Mouse (Mus musculus) kidney, postnatal 25 days (tissue): ENCODE data around the gene Zbtb4.

ENCODE experiments used
- DNase-seq, 2 experiments: peaks; one replicate each; pipeline ENCODE4 v3.0.0; 2021; ENCODE audit warnings: mixed read lengths in 2 of 2

Gene Zbtb4

GRCm38 (mm10) chr11:69765221-69766125, at the start of gene Zbtb4:
Gene Zbtb4, plus strand, starts transcription at chr11:69765912.
- DNase-seq: peak; percentile 52 to 69

DNA sequence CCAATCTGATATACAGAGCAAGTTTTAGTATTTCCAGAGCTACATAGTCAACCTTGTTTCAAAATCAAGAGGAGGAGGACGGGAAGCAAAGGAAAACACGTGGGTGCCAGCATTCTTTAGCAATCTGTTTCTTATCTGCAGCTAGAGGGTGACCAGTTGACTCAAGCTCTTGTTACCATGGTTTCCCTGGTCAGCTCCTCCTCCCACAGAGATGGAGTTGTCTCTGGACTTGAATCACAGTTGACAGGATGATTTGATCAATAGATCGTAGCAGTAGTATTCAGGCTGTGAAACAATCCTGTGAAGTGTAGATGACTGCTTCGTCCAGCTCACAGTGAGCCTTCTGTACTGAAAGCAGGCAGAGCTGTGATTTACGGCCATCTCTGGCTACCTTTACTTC, 49.8 kb upstream of the Zbtb4 start:
- peak in 1 of 2 experiments; percentile 17 for DNase-seq

- DNase-seq: no peak
Observed at GRCm38 (mm10) chr11:69716953-69717352, 48.8 kb upstream of the Zbtb4 start.

DNA sequence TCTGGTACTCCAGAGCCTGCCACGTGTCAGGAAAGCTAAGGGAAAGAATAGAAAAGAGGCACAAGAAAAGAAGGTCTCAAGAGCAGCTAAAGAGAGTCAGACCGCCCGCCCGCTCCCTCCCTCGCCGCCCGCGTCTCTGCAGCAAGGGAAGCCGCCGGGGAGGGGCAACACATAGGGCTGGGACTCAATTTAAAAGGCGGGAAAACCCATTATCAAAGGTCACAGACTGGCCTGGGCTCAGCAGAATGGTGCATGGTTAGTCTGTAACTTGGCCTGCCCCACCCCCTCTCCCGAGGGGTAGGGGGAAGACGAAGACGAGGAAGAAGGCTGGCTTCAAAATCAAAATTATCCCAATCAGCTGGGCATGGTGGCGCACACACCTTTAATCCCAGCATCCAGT, 47.1 kb upstream of the Zbtb4 start:
- peak; percentile 35 to 70 for DNase-seq

GRCm38 (mm10) chr11:69719423-69719822, 46.3 kb upstream of the Zbtb4 start:
- DNase-seq: peak in 1 of 2 experiments; percentile 10

GRCm38 (mm10) chr11:69720852-69721251, 44.9 kb upstream of the Zbtb4 start:
- peak in 1 of 2 experiments; percentile 37 for DNase-seq

GRCm38 (mm10) chr11:69723074-69723473, 42.6 kb upstream of the Zbtb4 start:
- DNase-seq: no peak

GRCm38 (mm10) chr11:69725951-69726350, 39.8 kb upstream of the Zbtb4 start:
- DNase-seq: no peak

DNA sequence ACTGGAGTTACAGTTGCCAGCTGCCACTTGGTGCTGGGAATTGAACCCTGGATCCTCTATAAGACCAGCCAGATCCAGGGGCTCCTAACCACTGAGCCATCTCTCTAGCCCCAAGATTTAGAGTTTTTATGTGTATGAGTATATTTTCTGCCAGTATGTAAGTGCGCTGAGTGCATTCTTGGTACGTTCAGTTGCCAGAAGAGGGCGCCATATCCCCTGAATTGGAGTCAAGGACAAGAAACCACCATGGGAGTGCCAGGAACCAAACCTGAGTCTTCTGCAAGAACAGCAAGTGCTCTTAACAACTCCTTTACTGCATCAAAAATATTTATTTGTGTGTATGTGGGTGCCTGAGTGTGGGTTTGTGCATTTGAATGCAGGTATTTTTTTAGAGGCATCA, 36.6 kb upstream of the Zbtb4 start:
- peak; percentile 51 to 80 for DNase-seq

DNA sequence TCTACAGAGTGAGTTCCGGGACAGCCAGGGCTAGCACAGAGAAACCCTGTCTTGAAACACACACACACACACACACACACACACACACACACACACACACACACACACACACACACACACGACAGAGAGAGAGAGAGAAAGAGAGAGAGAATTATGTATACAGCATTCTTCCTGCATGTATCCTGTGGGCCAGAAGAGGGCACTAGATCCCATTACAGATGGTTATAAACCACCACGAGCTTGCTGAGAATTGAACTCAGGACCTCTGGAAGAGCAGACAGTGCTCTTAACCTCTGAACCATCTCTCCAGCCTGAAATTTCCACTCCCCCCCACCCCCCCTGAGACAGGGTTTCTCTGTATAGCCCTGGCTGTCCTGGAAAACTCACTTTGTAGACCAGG, 34.3 kb upstream of the Zbtb4 start:
- DNase-seq: peak in 1 of 2 experiments; percentile 27

DNA sequence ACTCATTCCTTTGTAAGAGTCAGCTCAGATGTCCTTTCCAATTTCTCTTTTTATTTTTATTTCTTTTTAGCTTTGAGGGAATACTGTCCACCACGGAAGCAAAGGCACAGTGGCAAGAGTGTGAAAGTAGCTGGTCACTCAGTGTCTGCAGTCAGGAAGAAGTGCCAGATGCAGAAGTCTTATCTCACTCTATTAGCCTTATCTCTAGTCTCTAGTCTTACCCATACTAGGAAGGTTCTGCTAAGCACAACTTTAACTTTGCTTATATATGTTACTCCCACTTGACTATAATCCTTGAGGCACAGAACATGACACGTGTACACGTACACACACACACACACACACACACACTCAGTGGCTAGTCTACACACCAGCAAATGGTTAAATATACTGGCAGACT, 14.1 kb upstream of the Zbtb4 start:
- no peak for DNase-seq

DNA sequence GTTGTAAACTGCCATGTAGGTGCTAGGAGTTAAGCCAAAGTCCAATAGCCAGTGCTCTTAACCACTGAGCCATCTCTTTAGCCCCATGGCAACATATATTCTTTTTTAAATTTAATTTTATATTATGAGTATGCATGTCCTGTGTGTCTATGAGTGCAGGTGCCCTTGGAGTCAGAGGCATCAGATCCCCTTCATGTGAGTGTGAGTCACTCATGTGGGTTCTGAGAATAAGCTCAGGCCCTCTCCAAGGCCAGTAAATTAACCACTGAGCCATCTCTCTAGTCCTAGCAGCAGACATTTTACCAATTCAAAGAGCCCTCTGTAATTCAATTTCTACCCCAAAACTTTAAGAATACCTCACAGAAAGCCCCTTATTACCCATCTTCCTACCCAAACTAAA, 13.0 kb upstream of the Zbtb4 start:
- no peak for DNase-seq

GRCm38 (mm10) chr11:69754233-69754632, 11.5 kb upstream of the Zbtb4 start:
- no peak for DNase-seq

- peak in 1 of 2 experiments; percentile 50 for DNase-seq
Observed at GRCm38 (mm10) chr11:69754701-69755100, 11.0 kb upstream of the Zbtb4 start.

- DNase-seq: no peak
Observed at GRCm38 (mm10) chr11:69757303-69758089, 8.2 kb upstream of the Zbtb4 start.

- peak; percentile 97 to 98 for DNase-seq
Observed at GRCm38 (mm10) chr11:69758090-69758456, 7.6 kb upstream of the Zbtb4 start.

DNA sequence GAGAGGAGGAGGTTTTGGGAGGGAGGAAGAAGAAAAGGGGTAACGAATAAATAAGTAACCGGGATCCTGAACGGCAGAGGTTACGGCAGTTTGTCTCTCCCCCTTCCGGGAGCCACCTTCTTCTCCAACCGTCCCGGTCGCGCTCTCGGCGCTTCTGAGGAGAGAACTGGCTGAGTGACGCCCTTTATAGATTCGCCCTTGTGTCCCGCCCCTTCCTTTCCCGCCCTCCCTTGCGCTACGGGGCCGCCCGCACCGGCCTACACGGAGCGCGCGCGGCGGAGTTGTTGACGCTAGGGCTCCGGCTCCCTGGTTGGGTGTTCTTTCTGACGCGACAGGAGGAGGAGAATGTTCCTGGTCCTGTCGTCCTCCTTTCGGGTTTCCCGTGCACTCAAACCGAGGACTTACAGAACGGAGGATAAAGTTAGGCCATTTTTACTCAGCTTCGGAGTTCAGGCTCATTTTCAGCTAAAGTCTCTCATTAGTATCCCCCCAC, 7.2 kb upstream of the Zbtb4 start, which contains the start of gene Polr2a:
Polr2a (minus strand) TSS at position 160 of the 493 bp plus-strand sequence.
- DNase-seq: peak; percentile 96 to 98

DNA sequence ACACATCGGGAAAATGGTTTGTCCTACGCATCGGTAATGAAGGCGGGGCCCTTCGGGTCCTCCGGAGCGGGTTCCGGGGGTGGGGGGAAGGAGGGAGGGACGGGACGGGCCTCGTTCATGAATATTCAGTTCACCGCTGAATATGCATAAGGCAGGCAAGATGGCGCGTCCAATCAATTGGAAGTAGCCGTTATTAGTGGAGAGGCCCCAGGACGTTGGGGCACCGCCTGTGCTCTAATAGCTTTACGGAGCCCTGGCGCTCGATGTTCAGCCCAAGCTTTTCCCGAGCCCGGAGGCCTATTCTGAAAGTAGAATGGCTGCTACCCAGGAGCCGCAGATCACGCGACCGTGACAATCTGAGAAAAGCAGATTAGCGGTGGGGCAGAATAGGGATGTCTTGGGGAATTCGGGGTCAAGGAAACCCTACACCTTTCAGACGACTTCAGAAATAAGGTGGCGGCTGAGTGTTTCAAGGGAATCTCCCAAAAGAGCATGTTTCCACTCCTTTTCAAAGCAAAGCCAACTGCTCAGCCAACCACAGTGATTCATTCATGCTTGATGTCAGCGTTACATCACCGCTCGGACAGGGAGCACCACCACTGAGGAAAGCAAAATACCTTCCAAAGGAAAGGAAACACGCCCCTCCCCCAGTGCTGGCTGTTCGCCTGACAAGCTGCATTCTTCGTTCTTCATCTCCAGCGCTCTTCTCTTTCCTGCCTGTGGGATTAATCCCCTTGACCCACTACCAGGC, 6.6 kb upstream of the Zbtb4 start:
- peak; percentile 92 to 96 for DNase-seq

- DNase-seq: no peak
Observed at GRCm38 (mm10) chr11:69760160-69760900, 5.4 kb upstream of the Zbtb4 start.

DNA sequence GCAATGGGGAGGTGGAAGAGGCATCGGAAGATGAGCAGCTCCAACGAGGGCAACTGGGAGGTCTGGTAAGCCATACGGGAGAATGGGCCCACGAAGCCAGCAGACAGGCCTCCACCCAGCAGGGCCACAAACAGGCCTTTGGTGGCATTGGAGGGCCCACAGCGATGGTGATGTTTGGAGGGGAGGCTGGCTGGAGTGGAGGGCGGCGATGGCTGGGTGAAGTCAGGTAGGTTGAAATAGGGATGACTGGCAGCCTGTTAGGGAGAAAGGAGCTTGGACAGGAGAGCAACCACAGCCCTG, 4.9 kb upstream of the Zbtb4 start:
- no peak for DNase-seq

- DNase-seq: no peak
Observed at GRCm38 (mm10) chr11:69761868-69762267, 3.8 kb upstream of the Zbtb4 start, which contains the start of gene Slc35g3. Gene Slc35g3, minus strand, starts transcription at chr11:69761968.

DNA sequence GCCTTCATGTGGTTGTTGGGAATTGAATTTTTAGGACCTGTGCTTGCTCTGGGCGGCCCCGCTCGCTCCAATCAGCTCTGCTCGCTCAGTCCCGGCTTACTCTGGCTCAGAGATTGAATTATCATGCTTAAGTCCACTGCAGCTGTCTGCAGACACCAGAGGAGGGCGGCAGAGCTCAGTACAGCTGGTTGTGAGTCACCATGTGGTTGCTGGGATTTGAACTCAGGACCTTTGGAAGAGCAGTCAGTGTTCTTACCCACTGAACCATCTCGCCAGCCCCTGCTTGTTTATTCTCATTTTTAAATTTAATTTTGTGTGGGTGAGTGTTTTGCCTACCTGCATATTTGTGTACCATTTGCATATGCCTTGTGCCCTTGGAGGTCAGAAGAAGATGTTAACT, 2.2 kb upstream of the Zbtb4 start:
- DNase-seq: no peak
